Mouse (Mus musculus) fat pad, adult 2 months (tissue): ENCODE measurements around the gene Alg5.
"Not testable (repeated sequence)": the region's sequence is repeated elsewhere in the genome, so short reads cannot be mapped to it uniquely, and the experiment has no call there.

Experiments used
- DNase-seq: peaks from one replicate; pipeline ENCODE4 v3.0.0-alpha.2; 2011; ENCODE audit warnings: low read depth, low spot score; ENCODE audit errors: extremely low read depth

Gene Alg5

GRCm38 (mm10) chr3:54735247-54736046, at the start of gene Alg5, which contains the start of gene Exosc8:
Gene Alg5, plus strand, starts transcription at chr3:54735539.
Gene Exosc8, minus strand, starts transcription at chr3:54735393.
- no peak for DNase-seq

- DNase-seq = no peak
Observed at GRCm38 (mm10) chr3:54687245-54687644, 48.1 kb upstream of the Alg5 start.

- no peak for DNase-seq
Observed at GRCm38 (mm10) chr3:54689091-54689490, 46.2 kb upstream of the Alg5 start.

GRCm38 (mm10) chr3:54692202-54693055, 42.9 kb upstream of the Alg5 start, which contains the start of gene Supt20:
Gene Supt20, plus strand, starts transcription at chr3:54692807.
- peak; percentile 67 for DNase-seq

GRCm38 (mm10) chr3:54693056-54693415, 42.3 kb upstream of the Alg5 start:
- DNase-seq = no peak

- no peak for DNase-seq
Observed at GRCm38 (mm10) chr3:54699759-54700301, 35.5 kb upstream of the Alg5 start.

GRCm38 (mm10) chr3:54704106-54704505, 31.2 kb upstream of the Alg5 start:
- DNase-seq = not testable (repeated sequence)

- DNase-seq = no peak
Observed at GRCm38 (mm10) chr3:54708972-54709371, 26.4 kb upstream of the Alg5 start.

GRCm38 (mm10) chr3:54714253-54714652, 21.1 kb upstream of the Alg5 start, which contains the start of gene Gm21958:
Gene Gm21958, minus strand, starts transcription at chr3:54714353.
- no peak for DNase-seq

GRCm38 (mm10) chr3:54715461-54715860, 19.9 kb upstream of the Alg5 start:
- DNase-seq = no peak

- no peak for DNase-seq
Observed at GRCm38 (mm10) chr3:54717348-54717747, 18.0 kb upstream of the Alg5 start.

- no peak for DNase-seq
Observed at GRCm38 (mm10) chr3:54718947-54719346, 16.4 kb upstream of the Alg5 start.

- peak; percentile 26 for DNase-seq
Observed at GRCm38 (mm10) chr3:54723741-54724500, 11.4 kb upstream of the Alg5 start.

- DNase-seq = peak; percentile 74
Observed at GRCm38 (mm10) chr3:54725344-54725743, 10.0 kb upstream of the Alg5 start.

GRCm38 (mm10) chr3:54727588-54727987, 7.8 kb upstream of the Alg5 start:
- DNase-seq = no peak

GRCm38 (mm10) chr3:54728100-54728499, 7.2 kb upstream of the Alg5 start:
- DNase-seq = no peak

GRCm38 (mm10) chr3:54731626-54732150, 3.7 kb upstream of the Alg5 start:
- peak; percentile 71 for DNase-seq

GRCm38 (mm10) chr3:54732371-54732770, 3.0 kb upstream of the Alg5 start:
- DNase-seq = no peak

GRCm38 (mm10) chr3:54734411-54735246, 710 bp upstream of the Alg5 start:
- peak; percentile 19 for DNase-seq
